Comparison of ENCODE assay signal across 8 mouse cellular contexts in genomic region chr2:61493918-61494712, GRCm38 (mm10).
DNase-seq lines count a peak whose midpoint lies in the region; ATAC-seq and TF ChIP-seq lines count a peak whose summit lies in the region.

No protein-coding gene starts in this region.

- peak; percentile 75 for DNase-seq in CD4-positive helper T cell, adult 2 months (ENCODE audit: low read depth, low spot score)
- peak; percentile 49 to 53 for DNase-seq in adrenal gland, postnatal 4 days (ENCODE audit: low spot score in 2 of 2)
- peak; percentile 78 for DNase-seq in heart, embryonic 10.5 days (ENCODE audit: low spot score)
- DNase-seq in kidney, postnatal 0 days (ENCODE audit: low spot score), result peak; percentile 86
- peak; percentile 65 for DNase-seq in liver, embryonic 11.5 days (ENCODE audit: low spot score)
- DNase-seq in natural killer cell, adult 2 months (ENCODE audit: low spot score in 2 of 2), result peak; percentile 51 to 68

- no peaks in the 10 kb centered on the region for H3K9me3 ChIP-seq in embryonic facial prominence, embryonic 13.5 days
- no peaks in the 10 kb centered on the region for H3K9me3 ChIP-seq in heart, embryonic 10.5 days
- no peaks in the 10 kb centered on the region for H3K9me3 ChIP-seq in kidney, postnatal 0 days (replicated peaks; ENCODE audit: low read length)
- H3K9me3 ChIP-seq in liver, embryonic 11.5 days (ENCODE audit: control insufficient read depth, low read length), result no peaks in the 10 kb centered on the region
- H3K9me3 ChIP-seq in stomach, embryonic 14.5 days (ENCODE audit: control insufficient read depth, low read depth, low read length), result no peaks in the 10 kb centered on the region

- no peaks in the 10 kb centered on the region for H3K4me1 ChIP-seq in embryonic facial prominence, embryonic 13.5 days
- H3K4me1 ChIP-seq in heart, embryonic 10.5 days, result no peaks in the 10 kb centered on the region
- no peaks in the 10 kb centered on the region for H3K4me1 ChIP-seq in kidney, postnatal 0 days (replicated peaks; ENCODE audit: insufficient read depth, low read length)
- no peaks in the 10 kb centered on the region for H3K4me1 ChIP-seq in liver, embryonic 11.5 days (replicated peaks; ENCODE audit: control insufficient read depth, insufficient read depth, low read length)
- no peaks in the 10 kb centered on the region for H3K4me1 ChIP-seq in stomach, embryonic 14.5 days (ENCODE audit: control insufficient read depth, insufficient read depth, low read length)

- peak overlapping the region; percentile 41 for H3K4me2 ChIP-seq in embryonic facial prominence, embryonic 13.5 days
- peak overlapping the region; percentile 39 for H3K4me2 ChIP-seq in kidney, postnatal 0 days (ENCODE audit: low read length)
- peak overlapping the region; percentile 39 for H3K4me2 ChIP-seq in liver, embryonic 11.5 days
- H3K4me2 ChIP-seq in stomach, embryonic 14.5 days (replicated peaks; ENCODE audit: low read depth, low read length), result peak overlapping the region; percentile 28

- TF ChIP-seq CTCF in kidney, postnatal 0 days (IDR thresholded peaks at IDR 0.05; ENCODE audit: low read depth), result peak; percentile 91

- no peak for ATAC-seq in embryonic facial prominence, embryonic 13.5 days (ENCODE audit: insufficient number of reproducible peaks, insufficient read depth, low FRiP score, low TSS enrichment, low read depth)
- no peak for ATAC-seq in kidney, postnatal 0 days (replicated peaks; ENCODE audit: low FRiP score, low read depth)
- ATAC-seq in liver, embryonic 11.5 days (replicated peaks; ENCODE audit: low FRiP score), result peak; percentile 30
- ATAC-seq in stomach, embryonic 14.5 days (ENCODE audit: insufficient number of reproducible peaks, insufficient read depth, low FRiP score, low read depth), result no peak

- no peak overlapping the region for H3K9ac ChIP-seq in embryonic facial prominence, embryonic 13.5 days
- no peak overlapping the region for H3K9ac ChIP-seq in kidney, postnatal 0 days (ENCODE audit: low read depth, low read length)
- no peak overlapping the region for H3K9ac ChIP-seq in liver, embryonic 11.5 days (ENCODE audit: low read depth, low read length)
- H3K9ac ChIP-seq in stomach, embryonic 14.5 days (replicated peaks; ENCODE audit: low read depth, low read length), result no peak overlapping the region

- no peaks in the 10 kb centered on the region for H3K27me3 ChIP-seq in embryonic facial prominence, embryonic 13.5 days
- no peaks in the 10 kb centered on the region for H3K27me3 ChIP-seq in heart, embryonic 10.5 days (ENCODE audit: insufficient read depth, poor library complexity, severe bottlenecking)
- H3K27me3 ChIP-seq in kidney, postnatal 0 days (ENCODE audit: insufficient read depth, low read length), result no peaks in the 10 kb centered on the region
- H3K27me3 ChIP-seq in liver, embryonic 11.5 days (replicated peaks; ENCODE audit: control insufficient read depth, insufficient read depth, low read length), result no peaks in the 10 kb centered on the region
- H3K27me3 ChIP-seq in stomach, embryonic 14.5 days (ENCODE audit: control insufficient read depth, insufficient read depth, low read length), result no peaks in the 10 kb centered on the region

- no peak overlapping the region for H3K27ac ChIP-seq in embryonic facial prominence, embryonic 13.5 days
- H3K27ac ChIP-seq in heart, embryonic 10.5 days, result no peak overlapping the region
- no peak overlapping the region for H3K27ac ChIP-seq in kidney, postnatal 0 days
- no peak overlapping the region for H3K27ac ChIP-seq in liver, embryonic 11.5 days (ENCODE audit: low read depth, low read length)
- no peak overlapping the region for H3K27ac ChIP-seq in stomach, embryonic 14.5 days (ENCODE audit: low read length)

- no peaks in the 10 kb centered on the region for H3K36me3 ChIP-seq in embryonic facial prominence, embryonic 13.5 days
- H3K36me3 ChIP-seq in heart, embryonic 10.5 days, result no peaks in the 10 kb centered on the region
- H3K36me3 ChIP-seq in kidney, postnatal 0 days (ENCODE audit: insufficient read depth, low read length), result no peaks in the 10 kb centered on the region
- no peaks in the 10 kb centered on the region for H3K36me3 ChIP-seq in liver, embryonic 11.5 days (ENCODE audit: control insufficient read depth, insufficient read depth, low read length)
- no peaks in the 10 kb centered on the region for H3K36me3 ChIP-seq in stomach, embryonic 14.5 days (ENCODE audit: control insufficient read depth, insufficient read depth, low read length)

- H3K4me3 ChIP-seq in embryonic facial prominence, embryonic 13.5 days, result no peak overlapping the region
- no peak overlapping the region for H3K4me3 ChIP-seq in heart, embryonic 10.5 days
- H3K4me3 ChIP-seq in kidney, postnatal 0 days (replicated peaks; ENCODE audit: low read depth, low read length), result no peak overlapping the region
- no peak overlapping the region for H3K4me3 ChIP-seq in liver, embryonic 11.5 days (ENCODE audit: low read depth, low read length)
- no peak overlapping the region for H3K4me3 ChIP-seq in stomach, embryonic 14.5 days (ENCODE audit: low read depth, low read length)

- 44% methylated on average over 11 of the region's 11 CpGs for WGBS in embryonic facial prominence, embryonic 13.5 days
- 42% methylated on average over 11 of the region's 11 CpGs for WGBS in heart, embryonic 10.5 days
- 46% methylated on average over 11 of the region's 11 CpGs for WGBS in kidney, postnatal 0 days
- 43% methylated on average over 11 of the region's 11 CpGs for WGBS in liver, embryonic 11.5 days
- 39% methylated on average over 11 of the region's 11 CpGs for WGBS in stomach, embryonic 14.5 days
